Mouse (Mus musculus) T-helper 17 cell (primary cell): ENCODE data around the gene Luzp4.

Experiments
- in situ Hi-C, 2 experiments: fragments of 300-600 bp; cut with MboI, MseI; formaldehyde crosslinking; loops; 1 replicate in 1 of 2; 2 replicates in 1 of 2; pipeline ENCODE4 v1.15.1; 2025; ENCODE audit warnings: high pct_unique_total_duplicates in 2 of 2

The Luzp4 gene

GRCm38 (mm10) chrX:148857340-148857739, at the start of gene Luzp4:
Gene Luzp4, plus strand, starts transcription at chrX:148857640.
- in situ Hi-C loops, result loop anchor here in 1 of 2 experiments (10.0 to 25.0 kb wide), 2 partner anchors 205 to 963 kb away; partner anchors contain the start of gene Ott

- in situ Hi-C loops, result loop anchor here (10.0 kb wide), 3 partner anchors 223 to 857 kb away; no protein-coding TSS in a partner anchor
Measured at GRCm38 (mm10) chrX:148841801-148842200, 15.6 kb upstream of the Luzp4 start.
